In the genomic region with DNA sequence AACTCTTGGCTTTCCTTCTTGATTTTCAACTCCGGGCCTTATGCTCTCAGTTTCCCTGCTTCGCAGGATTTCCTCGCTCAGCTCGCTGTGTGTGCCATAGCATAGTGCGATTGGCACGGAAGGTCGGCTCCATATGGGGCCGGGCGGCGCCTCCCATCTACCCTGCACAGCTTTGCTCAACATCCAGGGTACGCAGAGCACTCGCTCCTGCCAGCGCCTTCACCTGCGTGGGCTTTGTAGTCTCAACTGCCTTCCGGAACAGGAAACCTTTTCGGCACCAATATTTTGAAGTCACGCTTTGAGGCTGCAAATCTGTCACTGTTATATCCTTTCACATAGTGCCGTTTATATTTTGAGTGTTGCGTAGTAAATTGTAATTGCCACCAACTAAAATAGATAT, we compare ENCODE assay signal across 16 mouse cellular contexts.
DNase-seq lines count a peak whose midpoint lies in the region; ATAC-seq lines count a peak whose summit lies in the region.
"Had no signal": no experiment of that assay in that cellular context is flagged by ENCODE, and none has a peak within 500 bp of the region (broad histone marks: within the 10 kb centered on the region; RNA-seq: fewer than 3 reads in every experiment).

No protein-coding gene starts in this region.

- H3K9me3 ChIP-seq in forebrain, embryonic 16.5 days (ENCODE audit: control insufficient read depth, low read length) = no peaks in the 10 kb centered on the region
- no peaks in the 10 kb centered on the region for H3K9me3 ChIP-seq in kidney, embryonic 16.5 days (ENCODE audit: low read length)
- H3K9me3 ChIP-seq in intestine, embryonic 16.5 days (ENCODE audit: control insufficient read depth, low read length) = no peaks in the 10 kb centered on the region
- H3K9me3 ChIP-seq: embryonic facial prominence, embryonic 12.5 days; heart, embryonic 15.5 days; hindbrain, embryonic 10.5 days; neural tube, embryonic 13.5 days had no signal

- H3K27me3 ChIP-seq in forebrain, embryonic 16.5 days (replicated peaks; ENCODE audit: control insufficient read depth, insufficient read depth, low read length) = no peaks in the 10 kb centered on the region; the same call in 1 of the 2 replicates
- H3K27me3 ChIP-seq in kidney, embryonic 16.5 days (ENCODE audit: insufficient read depth, low read length) = no peaks in the 10 kb centered on the region
- H3K27me3 ChIP-seq in intestine, embryonic 16.5 days (replicated peaks; ENCODE audit: control insufficient read depth, insufficient read depth, low read length) = no peaks in the 10 kb centered on the region
- H3K27me3 ChIP-seq: embryonic facial prominence, embryonic 12.5 days; heart, embryonic 15.5 days; neural tube, embryonic 13.5 days had no signal

- H3K4me1 ChIP-seq in forebrain, embryonic 16.5 days (replicated peaks; ENCODE audit: control insufficient read depth, insufficient read depth, low read length) = peaks cover 8% of the 10 kb centered on the region
- no peaks in the 10 kb centered on the region for H3K4me1 ChIP-seq in kidney, embryonic 16.5 days (ENCODE audit: insufficient read depth, low read length)
- H3K4me1 ChIP-seq in intestine, embryonic 16.5 days (ENCODE audit: control insufficient read depth, insufficient read depth, low read length) = no peaks in the 10 kb centered on the region
- H3K4me1 ChIP-seq: heart, embryonic 15.5 days had no signal

- DNase-seq in left cerebral cortex, adult 18-20 months (ENCODE audit: low spot score in 2 of 2) = peak; percentile 19 to 20
- no peak for DNase-seq in left cerebral cortex, postnatal 4 days
- peak; percentile 11 to 51 for DNase-seq in left cerebral cortex, postnatal 14 days (ENCODE audit: low spot score in 2 of 2)
- DNase-seq in right cerebral cortex, postnatal 36 days (ENCODE audit: low spot score in 2 of 2) = peak; percentile 6 to 23
- no peak for DNase-seq in ovary, postnatal 36 days (ENCODE audit: low spot score)
- DNase-seq: cerebellum, adult 11-12 months; lung, embryonic 14.5 days; thymus, adult 18-20 months had no signal

- intact Hi-C loops in left cerebral cortex, postnatal 4 days (cut with DNase I) = no loop called here
- intact Hi-C loops in left cerebral cortex, postnatal 14 days (cut with DNase I) = no loop called here

- ATAC-seq in forebrain, embryonic 16.5 days = peak; percentile 65; the same call in 1 of the 2 replicates
- ATAC-seq in kidney, embryonic 16.5 days (ENCODE audit: low FRiP score, low TSS enrichment) = no peak
- ATAC-seq in intestine, embryonic 16.5 days = no peak

- no peak overlapping the region for H3K27ac ChIP-seq in forebrain, embryonic 16.5 days (ENCODE audit: low read length)
- no peak overlapping the region for H3K27ac ChIP-seq in kidney, embryonic 16.5 days (ENCODE audit: low read length)
- H3K27ac ChIP-seq in intestine, embryonic 16.5 days (ENCODE audit: low read length) = no peak overlapping the region
- H3K27ac ChIP-seq: embryonic facial prominence, embryonic 12.5 days; heart, embryonic 15.5 days; kidney, postnatal 0 days; neural tube, embryonic 13.5 days had no signal

- WGBS in forebrain, embryonic 16.5 days = 82% methylated on average over 19 of the region's 19 CpGs
- 94% methylated on average over 19 of the region's 19 CpGs for WGBS in kidney, embryonic 16.5 days
- 96% methylated on average over 19 of the region's 19 CpGs for WGBS in intestine, embryonic 16.5 days

- no peak overlapping the region for H3K4me2 ChIP-seq in forebrain, embryonic 16.5 days (ENCODE audit: low read length)
- H3K4me2 ChIP-seq in kidney, embryonic 16.5 days (replicated peaks; ENCODE audit: low read depth, low read length) = no peak overlapping the region
- no peak overlapping the region for H3K4me2 ChIP-seq in intestine, embryonic 16.5 days (ENCODE audit: low read depth, low read length)
- H3K4me2 ChIP-seq: embryonic facial prominence, embryonic 12.5 days; heart, embryonic 15.5 days; lung, embryonic 14.5 days; neural tube, embryonic 13.5 days had no signal

- H3K4me3 ChIP-seq in forebrain, embryonic 16.5 days (replicated peaks; ENCODE audit: low read length) = no peak overlapping the region
- no peak overlapping the region for H3K4me3 ChIP-seq in kidney, embryonic 16.5 days (ENCODE audit: low read length)
- no peak overlapping the region for H3K4me3 ChIP-seq in intestine, embryonic 16.5 days (ENCODE audit: low read length)
- H3K4me3 ChIP-seq: embryonic facial prominence, embryonic 12.5 days; heart, embryonic 15.5 days; hindbrain, embryonic 10.5 days; neural tube, embryonic 13.5 days had no signal

- H3K36me3 ChIP-seq in forebrain, embryonic 16.5 days (ENCODE audit: control insufficient read depth, insufficient read depth) = no peaks in the 10 kb centered on the region
- no peaks in the 10 kb centered on the region for H3K36me3 ChIP-seq in kidney, embryonic 16.5 days (ENCODE audit: insufficient read depth, low read length)
- no peaks in the 10 kb centered on the region for H3K36me3 ChIP-seq in intestine, embryonic 16.5 days (ENCODE audit: control insufficient read depth, insufficient read depth, low read length)
- H3K36me3 ChIP-seq: embryonic facial prominence, embryonic 12.5 days; heart, embryonic 15.5 days; hindbrain, embryonic 10.5 days; neural tube, embryonic 13.5 days had no signal

- H3K9ac ChIP-seq in forebrain, embryonic 16.5 days (replicated peaks; ENCODE audit: low read depth, low read length) = no peak overlapping the region
- no peak overlapping the region for H3K9ac ChIP-seq in kidney, embryonic 16.5 days (replicated peaks; ENCODE audit: low read length)
- no peak overlapping the region for H3K9ac ChIP-seq in intestine, embryonic 16.5 days (ENCODE audit: low read depth, low read length)
- H3K9ac ChIP-seq: embryonic facial prominence, embryonic 12.5 days; heart, embryonic 15.5 days; lung, embryonic 14.5 days; neural tube, embryonic 13.5 days had no signal

Comparison
In these comparisons a context has a peak if more than half of its experiments do, and no peak if none do; other contexts are left out.
1. DNase-seq: peak in left cerebral cortex, adult 18-20 months (2 of 2), left cerebral cortex, postnatal 14 days (2 of 2) and right cerebral cortex, postnatal 36 days (2 of 2); none in left cerebral cortex, postnatal 4 days (single experiment) and ovary, postnatal 36 days (single experiment).